Mouse (Mus musculus) thymus, postnatal 36 days (tissue): Measurements from ENCODE around the gene Timm44.
A peak's percentile ranks its signal among the peaks of the same experiment; 100 is the strongest.

Source experiments
- DNase-seq, 2 experiments: peaks; one replicate each; pipeline ENCODE4 v3.0.0; 2022; ENCODE audit warnings: mixed read lengths in 2 of 2

Timm44 gene

GRCm38 (mm10) chr8:4237814-4238433 is 37.8 kb downstream of the Timm44 start:
- no peak for DNase-seq

- no peak for DNase-seq
Observed at GRCm38 (mm10) chr8:4230612-4231351, 44.9 kb downstream of the Timm44 start.

- no peak for DNase-seq
Observed at GRCm38 (mm10) chr8:4229784-4230183, 45.9 kb downstream of the Timm44 start.

GRCm38 (mm10) chr8:4227919-4228318 is 47.8 kb downstream of the Timm44 start:
- no peak for DNase-seq

GRCm38 (mm10) chr8:4226739-4227347 is 48.9 kb downstream of the Timm44 start, which contains the start of gene Lrrc8e:
Gene Lrrc8e (plus strand): TSS chr8:4226827.
- DNase-seq, result no peak

GRCm38 (mm10) chr8:4226323-4226722 is 49.4 kb downstream of the Timm44 start:
- DNase-seq, result no peak

GRCm38 (mm10) chr8:4222059-4222458 is 53.7 kb downstream of the Timm44 start:
- DNase-seq, result no peak

- no peak for DNase-seq
Observed at GRCm38 (mm10) chr8:4219617-4220016, 56.1 kb downstream of the Timm44 start.

- DNase-seq, result peak in 1 of 2 experiments; percentile 30
Observed at GRCm38 (mm10) chr8:4216791-4217621, 58.7 kb downstream of the Timm44 start, which contains the start of gene Prr36. Gene Prr36 (minus strand): TSS chr8:4217459.

- no peak for DNase-seq
Observed at GRCm38 (mm10) chr8:4216296-4216695, 59.4 kb downstream of the Timm44 start.

GRCm38 (mm10) chr8:4214006-4214980 is 61.4 kb downstream of the Timm44 start:
- peak; percentile 55 to 65 for DNase-seq

- DNase-seq, result peak; percentile 63 to 70
Observed at GRCm38 (mm10) chr8:4213210-4214005, 62.3 kb downstream of the Timm44 start.

- DNase-seq, result no peak
Observed at GRCm38 (mm10) chr8:4212809-4213209, 62.9 kb downstream of the Timm44 start.

GRCm38 (mm10) chr8:4211097-4211496 is 64.6 kb downstream of the Timm44 start:
- DNase-seq, result no peak
